Mouse (Mus musculus): ENCODE measurements around the gene Armc12. TPM values are rescaled to one million over a fixed set of nuclear protein-coding genes. Genes with fewer than 3 reads are reported as not detected.

Gene Armc12
- polyA plus RNA-seq, 1 experiment from 2014 or later, result not detected

DNA sequence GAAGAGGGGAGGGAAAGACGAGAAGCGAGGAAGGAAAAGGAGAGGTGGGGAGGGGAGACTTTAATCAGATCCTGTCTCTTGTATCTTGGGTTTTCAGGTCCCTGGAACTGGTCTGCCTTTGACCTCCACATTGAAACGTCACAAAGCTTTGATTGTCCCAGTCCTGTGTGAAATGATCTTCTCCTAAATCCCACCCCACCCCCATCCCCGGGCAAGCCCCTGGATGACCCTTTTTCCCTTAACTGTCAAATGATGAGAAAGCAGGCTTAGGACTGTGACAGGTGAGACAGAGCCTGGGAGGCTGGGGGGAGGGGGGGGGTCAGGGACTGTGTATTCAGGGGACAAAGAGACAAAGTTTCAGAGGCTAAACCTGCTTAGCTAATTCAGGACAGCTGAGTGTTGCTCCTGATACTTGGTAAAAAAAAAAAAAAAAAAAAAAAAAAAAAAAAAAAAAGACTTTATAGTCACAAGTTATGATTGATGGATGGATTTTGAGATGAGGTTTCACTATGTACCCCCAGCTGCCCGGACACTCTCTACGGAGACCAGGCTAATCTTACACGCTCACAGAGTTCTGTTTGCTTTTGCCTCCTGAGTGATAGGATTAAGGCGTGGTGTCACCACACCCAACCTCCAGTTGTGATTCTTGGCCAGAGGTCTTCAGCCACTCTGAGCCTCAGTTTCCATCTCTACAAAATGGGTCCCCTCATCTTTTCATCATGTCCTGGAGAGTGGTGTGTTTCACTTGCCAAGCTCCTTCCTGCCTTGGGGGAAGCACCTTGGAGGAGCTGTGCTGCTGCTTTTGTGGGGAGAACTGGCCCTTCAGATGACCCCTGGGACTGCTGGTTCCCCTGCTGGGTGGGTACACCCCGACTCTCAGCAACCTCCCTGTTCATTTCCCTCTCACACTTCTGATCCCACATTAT lies 18.7 kb upstream of the Armc12 start:
- ATAC-seq (ENCODE audit: low read depth), result no peak
- WGBS, result 43% methylated on average over 9 of the region's 9 CpGs

DNA sequence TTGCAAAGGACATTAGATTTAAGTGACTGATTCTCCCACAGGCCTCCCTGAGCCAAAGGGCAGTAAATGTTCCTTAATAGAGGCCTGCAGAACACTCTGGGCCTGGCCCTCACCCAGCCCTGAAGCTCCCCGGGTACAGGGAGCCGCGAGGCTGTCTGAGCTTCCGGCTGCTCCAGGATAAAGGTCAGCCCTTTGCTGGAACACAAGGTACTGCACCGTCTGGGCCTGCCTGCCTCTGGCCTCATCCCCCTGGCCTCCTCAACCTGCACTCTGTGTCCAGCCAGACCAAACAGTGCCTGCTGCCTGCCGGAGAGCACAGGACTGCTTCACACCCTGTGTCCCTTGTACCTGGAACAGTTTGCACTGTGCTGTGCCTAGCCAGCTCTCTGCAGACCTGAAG lies 17.9 kb upstream of the Armc12 start:
- ATAC-seq (ENCODE audit: low read depth), result no peak
- H3K9ac ChIP-seq (replicated peaks; ENCODE audit: low read depth, low read length), result no peak overlapping the region
- H3K27me3 ChIP-seq (ENCODE audit: control insufficient read depth, insufficient read depth, low read length), result no peaks in the 10 kb centered on the region
- no peak overlapping the region for H3K4me3 ChIP-seq (ENCODE audit: low read depth, low read length)
- H3K4me1 ChIP-seq (ENCODE audit: control insufficient read depth, insufficient read depth, low read length), result 0 out of 2 replicates have a peak, but pooled peaks cover 4% of the 10 kb centered on the region
- H3K27ac ChIP-seq (ENCODE audit: low read depth, low read length), result no peak overlapping the region
- H3K9me3 ChIP-seq (ENCODE audit: control insufficient read depth, low read length), result no peaks in the 10 kb centered on the region
- 33% methylated on average over 6 of the region's 6 CpGs for WGBS
- no peak overlapping the region for H3K4me2 ChIP-seq (ENCODE audit: low read depth, low read length)
- H3K36me3 ChIP-seq (ENCODE audit: control insufficient read depth, insufficient read depth, low read length), result no peaks in the 10 kb centered on the region

More for the DNA sequence above, 18.7 kb upstream of the Armc12 start:
- no peaks in the 10 kb centered on the region for H3K36me3 ChIP-seq (ENCODE audit: control insufficient read depth, insufficient read depth, low read length)
- H3K27me3 ChIP-seq (ENCODE audit: control insufficient read depth, insufficient read depth, low read length), result no peaks in the 10 kb centered on the region
- no peak overlapping the region for H3K27ac ChIP-seq (ENCODE audit: low read depth, low read length)
- H3K9me3 ChIP-seq (ENCODE audit: control insufficient read depth, low read length), result no peaks in the 10 kb centered on the region
- H3K4me3 ChIP-seq (ENCODE audit: low read depth, low read length), result no peak overlapping the region
- no peaks in the 10 kb centered on the region for H3K4me1 ChIP-seq (ENCODE audit: control insufficient read depth, insufficient read depth, low read length)
- H3K9ac ChIP-seq (replicated peaks; ENCODE audit: low read depth, low read length), result no peak overlapping the region
- H3K4me2 ChIP-seq (ENCODE audit: low read depth, low read length), result no peak overlapping the region

- Histone ChIP-seq H3K4me1 (ENCODE audit: control insufficient read depth, insufficient read depth, low read length) (0 out of 2 replicates have a peak, but pooled peaks cover 7% of the 10 kb centered on the region), H3K9me3 (ENCODE audit: control insufficient read depth, low read length) (no peaks in the 10 kb centered on the region), H3K4me2 (ENCODE audit: low read depth, low read length) (no peak overlapping the region), H3K27me3 (ENCODE audit: control insufficient read depth, insufficient read depth, low read length) (no peaks in the 10 kb centered on the region), H3K36me3 (ENCODE audit: control insufficient read depth, insufficient read depth, low read length) (no peaks in the 10 kb centered on the region), H3K4me3 (ENCODE audit: low read depth, low read length) (no peak overlapping the region), H3K27ac (ENCODE audit: low read depth, low read length) (no peak overlapping the region), H3K9ac (replicated peaks; ENCODE audit: low read depth, low read length) (no peak overlapping the region)
- ATAC-seq (ENCODE audit: low read depth), result no peak
- 60% methylated on average over 1 of the region's 1 CpGs for WGBS
Observed at GRCm38 (mm10) chr17:28513337-28513736, 17.3 kb upstream of the Armc12 start.

DNA sequence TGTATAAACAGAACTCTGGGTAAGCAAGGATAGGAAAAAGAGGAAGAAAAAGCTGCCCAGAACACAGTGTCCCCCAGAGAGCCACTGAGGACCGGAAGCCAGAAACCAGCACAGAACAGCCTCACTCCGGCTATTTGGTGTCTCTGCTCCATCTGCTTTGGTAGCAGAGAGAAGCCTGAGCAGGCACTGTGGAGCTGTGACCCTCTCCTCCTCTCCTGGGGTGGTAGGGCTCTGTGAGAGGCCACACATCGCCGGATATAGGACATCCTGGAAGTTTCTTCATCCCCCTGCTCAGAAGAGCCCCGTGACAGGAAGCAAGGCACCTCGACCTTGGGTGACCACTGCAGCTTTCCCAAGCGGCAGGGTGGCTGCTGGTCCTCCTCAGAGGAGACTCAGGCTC lies 16.8 kb upstream of the Armc12 start:
- Histone ChIP-seq H3K4me2 (ENCODE audit: low read depth, low read length) (no peak overlapping the region), H3K4me3 (ENCODE audit: low read depth, low read length) (no peak overlapping the region), H3K36me3 (ENCODE audit: control insufficient read depth, insufficient read depth, low read length) (no peaks in the 10 kb centered on the region), H3K4me1 (ENCODE audit: control insufficient read depth, insufficient read depth, low read length) (0 out of 2 replicates have a peak, but pooled peaks cover 7% of the 10 kb centered on the region), H3K27me3 (ENCODE audit: control insufficient read depth, insufficient read depth, low read length) (no peaks in the 10 kb centered on the region), H3K9me3 (ENCODE audit: control insufficient read depth, low read length) (no peaks in the 10 kb centered on the region), H3K9ac (replicated peaks; ENCODE audit: low read depth, low read length) (no peak overlapping the region), H3K27ac (ENCODE audit: low read depth, low read length) (no peak overlapping the region)
- WGBS, result 65% methylated on average over 7 of the region's 7 CpGs
- no peak for ATAC-seq (ENCODE audit: low read depth)

- 63% methylated on average over 5 of the region's 5 CpGs for WGBS
- no peaks in the 10 kb centered on the region for H3K36me3 ChIP-seq (ENCODE audit: control insufficient read depth, insufficient read depth, low read length)
- 0 out of 2 replicates have a peak, but pooled peaks cover 7% of the 10 kb centered on the region for H3K4me1 ChIP-seq (ENCODE audit: control insufficient read depth, insufficient read depth, low read length)
- no peaks in the 10 kb centered on the region for H3K9me3 ChIP-seq (ENCODE audit: control insufficient read depth, low read length)
- H3K4me2 ChIP-seq (ENCODE audit: low read depth, low read length), result no peak overlapping the region
- no peak overlapping the region for H3K9ac ChIP-seq (replicated peaks; ENCODE audit: low read depth, low read length)
- H3K27me3 ChIP-seq (ENCODE audit: control insufficient read depth, insufficient read depth, low read length), result no peaks in the 10 kb centered on the region
- ATAC-seq (ENCODE audit: low read depth), result no peak
- no peak overlapping the region for H3K27ac ChIP-seq (ENCODE audit: low read depth, low read length)
- H3K4me3 ChIP-seq (ENCODE audit: low read depth, low read length), result no peak overlapping the region
Observed at GRCm38 (mm10) chr17:28514555-28514954, 16.1 kb upstream of the Armc12 start.

DNA sequence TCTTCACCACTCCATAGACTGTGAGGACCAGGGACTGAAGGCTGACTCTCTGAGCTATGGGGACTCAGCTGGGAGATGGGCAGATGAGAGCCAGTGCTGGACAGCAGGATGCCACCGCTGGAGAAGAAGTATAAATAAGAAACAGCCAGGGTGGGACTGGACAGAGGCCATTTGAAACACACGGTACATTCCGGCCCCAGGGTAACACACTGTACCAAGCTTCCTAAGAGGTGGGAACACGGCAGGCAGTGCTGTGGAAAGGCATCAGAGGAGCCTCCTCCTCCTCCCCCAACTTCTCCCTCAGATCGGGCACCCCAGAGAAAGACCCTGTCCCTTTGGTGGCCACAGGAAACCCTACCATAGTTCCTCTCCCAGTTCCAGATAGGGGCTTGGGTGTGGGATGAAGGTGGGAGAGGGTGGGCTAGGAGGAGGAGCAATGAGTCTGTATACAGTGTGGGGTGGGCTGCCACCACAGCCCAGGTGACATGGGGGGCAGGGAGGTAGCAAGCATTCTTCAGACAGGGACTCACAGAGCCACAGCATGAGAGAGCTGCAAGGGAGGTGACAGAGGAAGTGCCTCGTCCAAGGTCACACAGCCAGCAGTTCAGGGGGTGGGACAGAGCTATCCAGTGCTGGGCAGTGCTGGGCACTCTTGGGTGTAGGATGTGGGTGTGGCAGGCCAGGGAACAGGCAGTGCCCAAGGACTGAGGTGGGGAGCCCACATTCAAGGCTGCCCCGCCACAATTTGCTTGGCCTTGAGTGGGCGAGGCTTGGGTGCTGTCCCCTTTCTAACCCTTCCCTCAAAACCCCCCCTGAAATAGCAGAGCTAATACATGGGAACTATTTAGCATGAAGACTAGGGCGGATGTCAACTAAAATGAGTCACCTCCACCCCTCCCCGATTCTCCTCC lies 14.9 kb upstream of the Armc12 start:
- Histone ChIP-seq H3K36me3 (ENCODE audit: control insufficient read depth, insufficient read depth, low read length) (no peaks in the 10 kb centered on the region), H3K9me3 (ENCODE audit: control insufficient read depth, low read length) (no peaks in the 10 kb centered on the region), H3K27ac (ENCODE audit: low read depth, low read length) (no peak overlapping the region), H3K4me3 (ENCODE audit: low read depth, low read length) (no peak overlapping the region), H3K4me1 (ENCODE audit: control insufficient read depth, insufficient read depth, low read length) (0 out of 2 replicates have a peak, but pooled peaks cover 7% of the 10 kb centered on the region), H3K27me3 (ENCODE audit: control insufficient read depth, insufficient read depth, low read length) (no peaks in the 10 kb centered on the region), H3K4me2 (ENCODE audit: low read depth, low read length) (no peak overlapping the region), H3K9ac (replicated peaks; ENCODE audit: low read depth, low read length) (no peak overlapping the region)
- no peak for ATAC-seq (ENCODE audit: low read depth)
- WGBS, result 71% methylated on average over 10 of the region's 10 CpGs

- Histone ChIP-seq H3K36me3 (ENCODE audit: control insufficient read depth, insufficient read depth, low read length) (no peaks in the 10 kb centered on the region), H3K9ac (replicated peaks; ENCODE audit: low read depth, low read length) (no peak overlapping the region), H3K4me3 (ENCODE audit: low read depth, low read length) (no peak overlapping the region), H3K4me2 (ENCODE audit: low read depth, low read length) (peak overlapping the region; percentile 95; the same call in 1 of the 2 replicates), H3K4me1 (ENCODE audit: control insufficient read depth, insufficient read depth, low read length) (0 out of 2 replicates have a peak, but pooled peaks cover 7% of the 10 kb centered on the region), H3K27ac (ENCODE audit: low read depth, low read length) (no peak overlapping the region), H3K9me3 (ENCODE audit: control insufficient read depth, low read length) (no peaks in the 10 kb centered on the region), H3K27me3 (ENCODE audit: control insufficient read depth, insufficient read depth, low read length) (no peaks in the 10 kb centered on the region)
- no peak for ATAC-seq (ENCODE audit: low read depth)
- WGBS, result 83% methylated on average over 4 of the region's 4 CpGs
Observed at GRCm38 (mm10) chr17:28516881-28517280, 13.7 kb upstream of the Armc12 start.

DNA sequence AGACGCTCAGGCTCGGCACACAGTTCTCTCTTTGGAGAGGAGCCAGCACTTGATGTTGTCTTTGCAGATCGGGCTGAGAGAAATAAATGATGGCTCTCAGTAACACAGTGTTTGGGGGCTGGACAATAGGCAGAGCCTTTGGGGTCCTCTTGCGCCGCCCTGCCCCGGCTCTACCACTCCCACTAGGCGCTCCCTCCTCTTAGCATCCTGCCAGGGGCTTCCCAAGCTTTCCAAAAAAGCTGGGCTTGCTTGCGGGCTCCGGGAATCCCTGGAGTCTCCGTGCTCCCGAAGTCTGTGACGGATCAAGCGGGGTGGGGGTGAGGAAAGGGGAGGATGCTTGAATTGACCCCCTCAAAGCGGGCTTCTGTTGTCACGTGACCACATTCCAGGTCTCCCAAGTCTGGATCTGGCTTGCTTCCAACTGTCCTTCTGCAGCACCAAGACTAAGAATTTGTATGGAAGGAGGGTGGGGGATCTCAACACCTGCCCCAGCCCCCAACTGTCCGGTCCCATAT lies 13.1 kb upstream of the Armc12 start, which contains the start of gene Fkbp5:
Fkbp5 (minus strand) TSS at position 87 of the 515 bp plus-strand sequence.
- peak within 1 kb of the TSS; percentile 44 for H3K27ac ChIP-seq (ENCODE audit: low read depth, low read length)
- 2% methylated on average over 16 of the region's 16 CpGs for WGBS
- H3K9ac ChIP-seq (replicated peaks; ENCODE audit: low read depth, low read length), result peak within 1 kb of the TSS; percentile 63

More for the DNA sequence above, 13.1 kb upstream of the Armc12 start, which contains the start of gene Fkbp5:
- Histone ChIP-seq H3K27me3 (ENCODE audit: control insufficient read depth, insufficient read depth, low read length) (no peaks in the 10 kb centered on the region), H3K4me2 (ENCODE audit: low read depth, low read length) (peak within 1 kb of the TSS; percentile 95), H3K4me3 (ENCODE audit: low read depth, low read length) (peak within 1 kb of the TSS; percentile 46), H3K36me3 (ENCODE audit: control insufficient read depth, insufficient read depth, low read length) (no peaks in the 10 kb centered on the region), H3K9me3 (ENCODE audit: control insufficient read depth, low read length) (no peaks in the 10 kb centered on the region), H3K4me1 (ENCODE audit: control insufficient read depth, insufficient read depth, low read length) (0 out of 2 replicates have a peak, but pooled peaks cover 7% of the 10 kb centered on the region)
- ATAC-seq (ENCODE audit: low read depth), result peak; percentile 33; the same call in 1 of the 2 replicates
